8 mouse cellular contexts compared by ENCODE assay signal in the genomic region with DNA sequence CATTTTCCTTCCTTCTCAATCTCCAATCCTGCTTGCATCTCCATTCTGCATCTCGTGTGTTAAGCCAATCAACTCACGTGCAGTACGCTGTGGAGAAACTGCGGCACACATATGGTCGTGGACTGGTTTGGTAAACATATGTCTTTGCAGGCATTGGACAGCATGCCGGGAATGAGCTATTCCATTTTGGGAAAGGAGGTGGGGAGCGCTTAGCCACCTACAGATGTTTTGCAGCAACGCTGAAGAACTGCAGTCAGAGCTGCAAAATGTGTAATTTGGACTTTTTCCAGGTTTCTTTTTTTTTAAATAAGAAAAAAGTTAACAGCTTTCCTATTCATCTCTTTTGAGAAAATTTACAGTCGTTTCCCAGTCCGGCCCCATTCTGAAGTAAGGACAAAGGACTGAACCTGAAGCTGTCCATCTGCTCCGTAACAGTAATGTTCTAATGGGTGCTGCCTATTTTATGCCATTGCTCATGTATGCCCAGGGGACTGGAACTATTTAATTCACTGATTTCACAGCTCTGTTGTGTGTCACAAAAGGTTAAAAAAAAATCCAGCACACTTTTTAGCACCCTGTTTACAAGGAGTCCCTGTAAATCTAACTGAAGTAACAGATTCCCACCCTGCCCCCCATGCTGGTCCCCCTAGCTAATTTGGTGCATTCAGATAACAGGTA.
DNase-seq lines count a peak whose midpoint lies in the region; ATAC-seq lines count a peak whose summit lies in the region.

No protein-coding gene starts in this region.

- no peak for DNase-seq in kidney, postnatal 10 days
- DNase-seq in frontal cortex, adult 2 months (ENCODE audit: extremely low spot score in 1 of 2, low spot score in 1 of 2): peak; percentile 78 to 84
- DNase-seq in left cerebral cortex, adult 11 months (ENCODE audit: low spot score): peak; percentile 60
- no peak for DNase-seq in ovary, postnatal 14 days (ENCODE audit: low spot score)
- DNase-seq in spleen, adult 12 weeks (ENCODE audit: low spot score): no peak
- DNase-seq in heart, postnatal 36 days: no peak

- no peak overlapping the region for H3K27ac ChIP-seq in kidney, embryonic 15.5 days
- H3K27ac ChIP-seq in neural tube, embryonic 14.5 days (ENCODE audit: low read depth, low read length): peak overlapping the region; percentile 83

- no peaks in the 10 kb centered on the region for H3K27me3 ChIP-seq in kidney, embryonic 15.5 days
- H3K27me3 ChIP-seq in neural tube, embryonic 14.5 days (ENCODE audit: control insufficient read depth, insufficient read depth, low read length): no peaks in the 10 kb centered on the region

- no peaks in the 10 kb centered on the region for H3K4me1 ChIP-seq in kidney, embryonic 15.5 days
- H3K4me1 ChIP-seq in neural tube, embryonic 14.5 days (ENCODE audit: control insufficient read depth, insufficient read depth, low read length): peaks cover 21% of the 10 kb centered on the region

- 61% methylated on average over 11 of the region's 11 CpGs for WGBS in kidney, embryonic 15.5 days
- 5% methylated on average over 11 of the region's 11 CpGs for WGBS in neural tube, embryonic 14.5 days

- no peaks in the 10 kb centered on the region for H3K9me3 ChIP-seq in kidney, embryonic 15.5 days (replicated peaks)
- no peaks in the 10 kb centered on the region for H3K9me3 ChIP-seq in neural tube, embryonic 14.5 days (ENCODE audit: control insufficient read depth, low read length)

- H3K4me2 ChIP-seq in kidney, embryonic 15.5 days: peak overlapping the region; percentile 37
- peak overlapping the region; percentile 46 for H3K4me2 ChIP-seq in neural tube, embryonic 14.5 days (ENCODE audit: low read depth, low read length)

- no peak overlapping the region for H3K4me3 ChIP-seq in kidney, embryonic 15.5 days (replicated peaks)
- H3K4me3 ChIP-seq in neural tube, embryonic 14.5 days (ENCODE audit: low read depth, low read length): peak overlapping the region; percentile 26

- intact Hi-C loops in heart, postnatal 36 days (cut with DNase I): no loop called here

- no peak overlapping the region for H3K9ac ChIP-seq in kidney, embryonic 15.5 days
- H3K9ac ChIP-seq in neural tube, embryonic 14.5 days (replicated peaks; ENCODE audit: low read depth, low read length): peak overlapping the region; percentile 42; the same call in 1 of the 2 replicates

- no peaks in the 10 kb centered on the region for H3K36me3 ChIP-seq in kidney, embryonic 15.5 days
- H3K36me3 ChIP-seq in neural tube, embryonic 14.5 days (ENCODE audit: control insufficient read depth, insufficient read depth, low read length): no peaks in the 10 kb centered on the region

- ATAC-seq in kidney, embryonic 15.5 days (replicated peaks; ENCODE audit: low FRiP score): peak; percentile 69; the same call in 1 of the 2 replicates
- peak; percentile 92 for ATAC-seq in neural tube, embryonic 14.5 days (ENCODE audit: low read depth)

Comparison
In these comparisons a context has a peak if more than half of its experiments do, and no peak if none do; other contexts are left out.
1. DNase-seq: peak in frontal cortex, adult 2 months (2 of 2) and left cerebral cortex, adult 11 months (single experiment); none in kidney, postnatal 10 days (single experiment), ovary, postnatal 14 days (single experiment), spleen, adult 12 weeks (single experiment) and heart, postnatal 36 days (0 of 2).